Mouse (Mus musculus): ENCODE measurements around the gene Map3k6.

DNA sequence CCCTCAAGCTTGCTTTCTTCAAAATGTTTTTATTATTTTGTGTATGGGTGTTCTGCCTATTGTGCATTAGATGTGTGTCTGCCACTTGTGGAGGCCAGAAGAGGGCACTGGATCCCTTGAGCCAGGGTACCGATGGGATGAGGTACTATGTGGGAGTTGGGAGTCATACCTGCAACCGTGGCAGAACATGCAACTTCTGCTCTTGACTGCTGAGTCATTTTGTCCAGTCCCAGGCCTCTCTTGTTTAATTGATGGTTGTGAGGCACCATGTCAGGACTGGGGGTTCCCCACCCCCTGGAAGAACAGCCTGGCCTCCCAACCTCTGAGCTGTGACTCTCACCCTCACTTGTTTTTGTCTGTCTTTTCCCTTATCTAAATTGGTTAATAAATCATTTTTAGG, 23.9 kb downstream of the Map3k6 start:
- TF ChIP-seq POLR2A (IDR thresholded peaks at IDR 0.05; ENCODE audit: borderline replicate concordance, extremely low read depth, insufficient read depth, insufficient read length, poor library complexity, severe bottlenecking) (no peak), CTCF (IDR thresholded peaks at IDR 0.05; ENCODE audit: borderline replicate concordance, extremely low read depth, insufficient read depth, insufficient read length) (no peak)
